Mouse (Mus musculus): ENCODE measurements around the gene Kmt2a.
A peak's percentile ranks its signal among the peaks of the same experiment; 100 is the strongest.

Kmt2a gene

GRCm38 (mm10) chr9:44891210-44891609, 10.1 kb upstream of the Kmt2a start:
- no peak for DNase-seq (ENCODE audit: low read depth, low spot score)
- no peaks in the 10 kb centered on the region for H3K27me3 ChIP-seq (ENCODE audit: control insufficient read depth, insufficient read depth, low read length, poor library complexity, severe bottlenecking)
- no peaks in the 10 kb centered on the region for H3K36me3 ChIP-seq (ENCODE audit: control insufficient read depth, insufficient read depth, low read length, poor library complexity, severe bottlenecking)

DNA sequence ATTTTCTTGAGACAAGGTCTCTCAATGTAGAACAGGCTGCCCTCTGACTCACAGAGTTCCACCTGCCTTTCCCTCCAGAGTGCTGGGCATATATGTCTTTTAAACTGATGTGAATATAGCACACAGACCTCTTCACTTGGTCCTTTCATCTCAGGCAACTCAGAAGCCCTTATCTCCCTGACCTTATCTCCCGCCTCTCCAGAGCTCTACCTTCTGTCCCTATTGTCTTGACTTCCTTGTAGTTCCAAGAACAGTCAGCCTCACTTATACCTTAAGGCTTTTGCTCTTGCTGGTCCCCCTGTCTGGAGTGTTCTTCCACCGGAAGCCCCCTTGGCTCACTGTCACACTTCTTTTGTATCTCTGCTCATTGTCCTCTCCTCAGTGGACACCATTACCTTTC, 9.0 kb upstream of the Kmt2a start:
- no peak for DNase-seq (ENCODE audit: low read depth, low spot score)
- no peaks in the 10 kb centered on the region for H3K27me3 ChIP-seq (ENCODE audit: control insufficient read depth, insufficient read depth, low read length, poor library complexity, severe bottlenecking)
- H3K36me3 ChIP-seq (ENCODE audit: control insufficient read depth, insufficient read depth, low read length, poor library complexity, severe bottlenecking): no peaks in the 10 kb centered on the region

GRCm38 (mm10) chr9:44888114-44888624, 7.1 kb upstream of the Kmt2a start:
- Histone ChIP-seq H3K27me3 (ENCODE audit: control insufficient read depth, insufficient read depth, low read length, poor library complexity, severe bottlenecking) (no peaks in the 10 kb centered on the region), H3K36me3 (ENCODE audit: control insufficient read depth, insufficient read depth, low read length, poor library complexity, severe bottlenecking) (no peaks in the 10 kb centered on the region)
- DNase-seq (ENCODE audit: low read depth, low spot score): peak; percentile 69

GRCm38 (mm10) chr9:44882981-44883569, 2.0 kb upstream of the Kmt2a start:
- DNase-seq (ENCODE audit: low read depth, low spot score): peak; percentile 64
- Histone ChIP-seq H3K27me3 (ENCODE audit: control insufficient read depth, insufficient read depth, low read length, poor library complexity, severe bottlenecking) (no peaks in the 10 kb centered on the region), H3K36me3 (ENCODE audit: control insufficient read depth, insufficient read depth, low read length, poor library complexity, severe bottlenecking) (no peaks in the 10 kb centered on the region)

- Histone ChIP-seq H3K36me3 (ENCODE audit: control insufficient read depth, insufficient read depth, low read length, poor library complexity, severe bottlenecking) (no peaks in the 10 kb centered on the region; the same call in 1 of the 2 replicates), H3K27me3 (ENCODE audit: control insufficient read depth, insufficient read depth, low read length, poor library complexity, severe bottlenecking) (no peaks in the 10 kb centered on the region)
- peak; percentile 77 for DNase-seq (ENCODE audit: low read depth, low spot score)
Observed at GRCm38 (mm10) chr9:44882436-44882980, 1.4 kb upstream of the Kmt2a start.

- no peaks in the 10 kb centered on the region for H3K27me3 ChIP-seq (ENCODE audit: control insufficient read depth, insufficient read depth, low read length, poor library complexity, severe bottlenecking)
- no peaks in the 10 kb centered on the region; the same call in 1 of the 2 replicates for H3K36me3 ChIP-seq (ENCODE audit: control insufficient read depth, insufficient read depth, low read length, poor library complexity, severe bottlenecking)
- DNase-seq (ENCODE audit: low read depth, low spot score): peak; percentile 72
Observed at GRCm38 (mm10) chr9:44881941-44882435, 892 bp upstream of the Kmt2a start.

DNA sequence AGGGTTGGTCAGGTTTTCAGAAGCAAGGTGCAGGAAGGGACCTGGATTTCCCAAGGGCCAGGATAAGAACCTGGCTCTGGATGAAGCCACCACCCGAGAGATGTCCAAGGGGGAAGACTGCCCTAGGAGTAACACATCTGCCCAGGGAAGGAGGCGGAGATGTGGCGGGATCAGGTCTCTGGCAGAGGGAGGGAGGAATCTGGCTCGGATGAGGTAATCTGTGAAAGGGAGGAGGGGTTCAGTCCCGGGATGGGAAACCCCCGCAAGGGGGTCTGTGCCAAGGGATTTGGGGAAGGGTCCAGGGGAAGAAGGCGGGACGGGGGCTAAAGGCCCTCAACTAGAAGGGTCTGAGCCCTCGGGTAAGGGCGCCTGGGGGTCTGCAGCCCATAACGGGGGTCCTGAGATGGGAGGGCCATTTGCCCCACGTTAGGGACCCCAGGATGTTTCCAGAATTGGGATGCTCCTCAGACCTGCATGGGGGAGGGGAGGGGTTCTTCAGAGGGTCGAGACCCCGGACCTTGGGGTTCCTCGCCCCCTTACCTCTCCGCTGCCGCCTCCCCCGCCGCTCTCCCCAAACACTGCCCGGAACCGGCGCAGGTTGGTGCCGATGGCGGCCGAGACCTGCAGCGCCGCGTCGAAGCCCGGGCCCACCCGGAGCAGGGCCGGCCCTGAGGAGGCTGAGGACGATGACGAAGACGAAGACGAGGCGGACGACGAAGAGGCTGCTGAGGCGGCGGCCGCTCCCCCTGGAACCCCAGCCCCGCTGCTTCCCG, 601 bp downstream of the Kmt2a start:
- H3K36me3 ChIP-seq (ENCODE audit: control insufficient read depth, insufficient read depth, low read length, poor library complexity, severe bottlenecking): no peaks in the 10 kb centered on the region; the same call in 1 of the 2 replicates
- H3K27me3 ChIP-seq (ENCODE audit: control insufficient read depth, insufficient read depth, low read length, poor library complexity, severe bottlenecking): no peaks in the 10 kb centered on the region
- DNase-seq (ENCODE audit: low read depth, low spot score): no peak

DNA sequence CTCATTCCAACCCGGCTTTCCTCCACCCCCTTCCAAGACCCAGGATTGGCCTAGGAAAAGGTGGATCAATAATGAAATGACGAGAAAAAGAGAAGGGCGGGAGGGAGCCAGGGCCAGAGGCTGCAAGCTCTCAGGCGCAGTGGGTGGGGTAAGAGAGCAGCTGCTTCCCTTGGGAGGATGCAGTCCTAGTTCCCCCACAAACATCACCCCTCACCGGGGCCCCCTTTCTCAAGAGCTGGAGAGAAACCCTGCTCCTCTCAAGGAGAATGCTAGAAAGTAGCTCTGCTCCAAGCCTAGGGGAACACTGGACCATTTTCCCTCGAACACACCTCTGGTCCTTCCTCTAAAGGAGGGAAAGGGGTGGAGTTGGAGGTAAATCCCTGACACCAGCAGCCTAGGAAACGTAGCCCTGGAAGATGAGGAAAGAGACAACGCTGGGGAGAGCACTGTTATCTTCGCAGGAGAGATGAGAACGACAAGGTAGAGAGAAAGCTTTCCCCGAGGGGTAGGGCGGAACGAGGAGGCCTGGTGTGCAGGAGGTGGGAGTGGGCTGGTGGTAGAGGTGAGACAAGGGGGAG, 1.3 kb downstream of the Kmt2a start:
- peak; percentile 29 for DNase-seq (ENCODE audit: low read depth, low spot score)
- Histone ChIP-seq H3K27me3 (ENCODE audit: control insufficient read depth, insufficient read depth, low read length, poor library complexity, severe bottlenecking) (no peaks in the 10 kb centered on the region), H3K36me3 (ENCODE audit: control insufficient read depth, insufficient read depth, low read length, poor library complexity, severe bottlenecking) (no peaks in the 10 kb centered on the region; the same call in 1 of the 2 replicates)

- Histone ChIP-seq H3K36me3 (ENCODE audit: control insufficient read depth, insufficient read depth, low read length, poor library complexity, severe bottlenecking) (no peaks in the 10 kb centered on the region; the same call in 1 of the 2 replicates), H3K27me3 (ENCODE audit: control insufficient read depth, insufficient read depth, low read length, poor library complexity, severe bottlenecking) (no peaks in the 10 kb centered on the region)
- DNase-seq (ENCODE audit: low read depth, low spot score): peak; percentile 55
Observed at GRCm38 (mm10) chr9:44878776-44879500, 2.2 kb downstream of the Kmt2a start.

DNA sequence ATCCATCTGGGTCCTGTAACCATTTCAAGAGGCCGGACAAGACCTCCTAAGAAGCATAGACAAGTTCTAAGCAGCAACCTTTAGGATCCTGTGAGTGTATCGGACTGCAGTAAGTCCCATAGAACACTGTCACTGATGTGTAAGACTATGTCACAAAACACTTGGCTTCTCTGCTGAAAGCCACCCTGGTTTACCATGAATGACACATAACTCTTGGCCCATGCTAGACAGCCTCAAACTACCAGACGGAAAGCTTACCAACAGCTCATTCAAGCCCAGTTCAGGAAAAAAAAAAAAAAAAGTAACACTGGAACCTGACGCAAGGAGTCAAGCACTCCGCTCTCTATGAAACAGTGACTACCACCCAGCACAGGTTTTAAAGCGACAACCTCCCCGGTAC, 3.4 kb downstream of the Kmt2a start:
- no peak for DNase-seq (ENCODE audit: low read depth, low spot score)
- H3K27me3 ChIP-seq (ENCODE audit: control insufficient read depth, insufficient read depth, low read length, poor library complexity, severe bottlenecking): no peaks in the 10 kb centered on the region
- no peaks in the 10 kb centered on the region; the same call in 1 of the 2 replicates for H3K36me3 ChIP-seq (ENCODE audit: control insufficient read depth, insufficient read depth, low read length, poor library complexity, severe bottlenecking)

DNA sequence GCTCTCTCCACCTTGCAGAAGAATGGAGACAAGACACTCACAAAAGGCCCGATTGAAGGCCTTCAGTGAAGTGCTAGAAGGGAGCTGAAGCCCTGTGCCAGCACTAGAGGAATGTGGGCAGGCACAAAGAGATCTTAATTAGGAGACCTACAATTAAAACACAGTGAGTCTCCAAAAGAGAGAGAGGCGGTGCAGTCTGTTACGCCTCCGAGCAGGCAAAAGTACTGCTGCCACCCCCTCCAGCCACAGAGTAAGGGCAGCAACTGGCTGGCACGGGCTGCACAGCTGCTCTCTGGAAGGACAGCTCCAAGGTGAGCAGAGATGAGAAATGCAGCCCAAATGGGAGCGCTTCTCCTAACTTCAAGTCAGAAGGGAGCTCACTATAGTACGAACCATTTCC, 5.6 kb downstream of the Kmt2a start:
- H3K27me3 ChIP-seq (ENCODE audit: control insufficient read depth, insufficient read depth, low read length, poor library complexity, severe bottlenecking): no peaks in the 10 kb centered on the region
- no peaks in the 10 kb centered on the region; the same call in 1 of the 2 replicates for H3K36me3 ChIP-seq (ENCODE audit: control insufficient read depth, insufficient read depth, low read length, poor library complexity, severe bottlenecking)
- DNase-seq (ENCODE audit: low read depth, low spot score): no peak

- H3K27me3 ChIP-seq (ENCODE audit: control insufficient read depth, insufficient read depth, low read length, poor library complexity, severe bottlenecking): no peaks in the 10 kb centered on the region
- no peaks in the 10 kb centered on the region; the same call in 1 of the 2 replicates for H3K36me3 ChIP-seq (ENCODE audit: control insufficient read depth, insufficient read depth, low read length, poor library complexity, severe bottlenecking)
- no peak for DNase-seq (ENCODE audit: low read depth, low spot score)
Observed at GRCm38 (mm10) chr9:44874198-44874597, 6.9 kb downstream of the Kmt2a start.

DNA sequence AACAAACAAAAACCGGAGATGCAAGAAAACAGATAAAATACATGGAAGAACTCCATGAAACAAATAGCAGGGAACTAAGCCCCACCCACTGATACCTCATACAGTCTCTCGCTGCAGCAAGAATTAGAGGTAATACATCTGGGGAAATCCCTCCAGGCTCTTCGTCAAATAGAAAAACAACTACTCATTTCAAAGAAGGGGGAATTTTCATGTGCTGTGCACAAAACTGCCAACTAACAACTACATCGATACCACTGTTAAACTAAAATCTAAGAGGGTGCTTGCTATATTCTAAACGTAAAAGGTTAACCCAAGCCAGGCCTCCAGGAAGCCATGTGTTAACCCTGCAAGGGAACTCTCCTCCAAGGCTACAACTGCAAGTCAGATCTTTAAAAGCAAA, 7.4 kb downstream of the Kmt2a start:
- H3K36me3 ChIP-seq (ENCODE audit: control insufficient read depth, insufficient read depth, low read length, poor library complexity, severe bottlenecking): no peaks in the 10 kb centered on the region; the same call in 1 of the 2 replicates
- no peaks in the 10 kb centered on the region for H3K27me3 ChIP-seq (ENCODE audit: control insufficient read depth, insufficient read depth, low read length, poor library complexity, severe bottlenecking)
- DNase-seq (ENCODE audit: low read depth, low spot score): peak; percentile 26

Data from splenic B cell, adult 2 months (primary cell).